Mouse (Mus musculus) liver, postnatal 0 days (tissue): Measurements from ENCODE around the gene Gpn3.

ENCODE experiments used
- CTCF ChIP-seq: sonication (generic); IDR thresholded peaks from 2 replicates; pipeline ENCODE4 v1.5.1; 2016; ENCODE audit warnings: antibody characterized with exemption, low read depth
- EP300 ChIP-seq: IDR thresholded peaks from 2 replicates; pipeline ENCODE4 v1.6.1; 2016; ENCODE audit warnings: antibody characterized with exemption, low read depth, mild to moderate bottlenecking

GRCm38 (mm10) chr5:122430036-122430775 lies 58.5 kb downstream of the Gpn3 start:
- TF ChIP-seq CTCF (no peak), EP300 (no peak)
